Mouse (Mus musculus) lung, adult 2 months (tissue): ENCODE data around the gene Grin2a.

Experiments used
- CTCF ChIP-seq: fragments of 200-500 bp; IDR thresholded peaks from 2 replicates; pipeline ENCODE4 v1.5.1; 2011; ENCODE audit warnings: mild to moderate bottlenecking, low read length, control low read depth; ENCODE audit not compliant: insufficient read depth
- POLR2A ChIP-seq: fragments of 200-500 bp; IDR thresholded peaks from 2 replicates; pipeline ENCODE4 v1.6.1; 2011; ENCODE audit warnings: low read depth, mild to moderate bottlenecking, control low read depth, low read length, borderline replicate concordance; ENCODE audit errors: extremely low read depth

GRCm38 (mm10) chr16:9873001-9873400, 122.4 kb downstream of the Grin2a start:
- TF ChIP-seq CTCF (no peak), POLR2A (no peak)
